Mouse (Mus musculus) stomach, postnatal 0 days (tissue): ENCODE results near the gene Hist2h3c1. TPM values are rescaled to one million over a fixed set of nuclear protein-coding genes. Genes with fewer than 3 reads are reported as not detected.

Experiments
- ATAC-seq: fragments of 200-750 bp; cut with Nextera tagmentation; 2 replicates; pipeline ENCODE4 v1.8.0; 2017; ENCODE audit not compliant: low FRiP score, low TSS enrichment
- DNase-seq: peaks from one replicate; pipeline ENCODE4 v3.0.0-alpha.2; 2016; ENCODE audit warnings: low spot score
- H3K27ac ChIP-seq: fragments of 300-500 bp; sonication (generic); replicated peaks from 2 replicates; pipeline ENCODE4 v1.5.1; 2014; ENCODE audit warnings: mild to moderate bottlenecking, control low read depth
- H3K27me3 ChIP-seq: fragments of 300-500 bp; sonication (generic); 2 replicates; pipeline ENCODE4 v1.6.1; 2014; ENCODE audit warnings: low read length; ENCODE audit not compliant: control insufficient read depth, insufficient read depth
- H3K36me3 ChIP-seq: fragments of 300-500 bp; sonication (generic); 2 replicates; pipeline ENCODE4 v1.6.1; 2014; ENCODE audit warnings: low read length, mixed read lengths; ENCODE audit not compliant: control insufficient read depth, insufficient read depth
- H3K4me1 ChIP-seq: fragments of 300-500 bp; sonication (generic); replicated peaks from 2 replicates; pipeline ENCODE4 v1.6.1; 2014; ENCODE audit warnings: antibody characterized with exemption; ENCODE audit not compliant: control insufficient read depth, insufficient read depth
- H3K4me2 ChIP-seq: fragments of 300-500 bp; sonication (generic); replicated peaks from 2 replicates; pipeline ENCODE4 v1.6.1; 2014; ENCODE audit warnings: low read depth, mild to moderate bottlenecking, control low read depth, moderate library complexity
- H3K4me3 ChIP-seq: fragments of 300-500 bp; sonication (generic); 2 replicates; pipeline ENCODE4 v1.5.1; 2014; ENCODE audit warnings: low read depth, low read length, control low read depth
- H3K9ac ChIP-seq: fragments of 300-500 bp; sonication (generic); 2 replicates; pipeline ENCODE4 v1.6.1; 2014; ENCODE audit warnings: mild to moderate bottlenecking, low read length, control low read depth, mixed read lengths
- H3K9me3 ChIP-seq: fragments of 300-500 bp; sonication (generic); 2 replicates; pipeline ENCODE4 v1.6.1; 2016; ENCODE audit warnings: low read length; ENCODE audit not compliant: control insufficient read depth
- CTCF ChIP-seq: IDR thresholded peaks from 2 replicates; pipeline ENCODE4 v1.5.1; 2016; ENCODE audit warnings: antibody characterized with exemption, low read depth, mild to moderate bottlenecking, moderate library complexity
- EP300 ChIP-seq: optimal IDR thresholded peaks from 2 replicates; pipeline ENCODE3; 2016; ENCODE audit warnings: antibody characterized with exemption
- WGBS: fragments of 180-500 bp; shearing (Covaris S2); extraction: QIAGEN DNeasy Blood & Tissue Kit; methylation state at CpG from one replicate; pipeline ENCODE4 v1.1.7; 2014; 5-methylcytosine and 5-hydroxymethylcytosine counted together
- polyA plus RNA-seq: library from polyadenylated mRNA; unstranded; fragments of >200 nt; fragmentation: Nextera tagmentation; extraction: Ambion mirVana; gene quantifications from 2 replicates; pipeline ENCODE4 v1.2.1, GENCODE M21; 2015

The Hist2h3c1 gene
- polyA plus RNA-seq, 1 experiment from 2014 or later, result 1.2 TPM

- no peak for DNase-seq
- TF ChIP-seq EP300, result no peak
- no peak for TF ChIP-seq CTCF
- Histone ChIP-seq H3K27ac (no peak overlapping the region), H3K9ac (no peak overlapping the region), H3K4me1 (no peaks in the 10 kb centered on the region), H3K4me3 (no peak overlapping the region), H3K9me3 (no peaks in the 10 kb centered on the region), H3K27me3 (no peaks in the 10 kb centered on the region), H3K4me2 (no peak overlapping the region), H3K36me3 (no peaks in the 10 kb centered on the region)
- WGBS, result 74% methylated on average over 4 of the region's 4 CpGs
- ATAC-seq, result no peak
Measured at GRCm38 (mm10) chr3:96230910-96231757, 15.4 kb upstream of the Hist2h3c1 start.

GRCm38 (mm10) chr3:96231758-96232120 is 14.7 kb upstream of the Hist2h3c1 start:
- H3K4me2 ChIP-seq, result no peak overlapping the region
- no peak for ATAC-seq
- 54% methylated on average over 2 of the region's 2 CpGs for WGBS
- no peaks in the 10 kb centered on the region for H3K9me3 ChIP-seq
- no peaks in the 10 kb centered on the region for H3K36me3 ChIP-seq
- TF ChIP-seq EP300 (no peak), CTCF (no peak)
- no peaks in the 10 kb centered on the region for H3K4me1 ChIP-seq
- H3K27ac ChIP-seq, result no peak overlapping the region
- H3K4me3 ChIP-seq, result no peak overlapping the region
- no peaks in the 10 kb centered on the region for H3K27me3 ChIP-seq
- DNase-seq, result no peak
- no peak overlapping the region for H3K9ac ChIP-seq

- Histone ChIP-seq H3K27me3 (no peaks in the 10 kb centered on the region), H3K27ac (no peak overlapping the region), H3K4me3 (no peak overlapping the region), H3K9ac (no peak overlapping the region), H3K9me3 (no peaks in the 10 kb centered on the region), H3K4me2 (no peak overlapping the region), H3K36me3 (no peaks in the 10 kb centered on the region), H3K4me1 (no peaks in the 10 kb centered on the region)
- TF ChIP-seq EP300, result no peak
- peak; percentile 13; the same call in 1 of the 2 replicates for TF ChIP-seq CTCF
- ATAC-seq, result no peak
- 89% methylated on average over 2 of the region's 2 CpGs for WGBS
- no peak for DNase-seq
Measured at GRCm38 (mm10) chr3:96234914-96235313, 11.6 kb upstream of the Hist2h3c1 start.

- H3K27me3 ChIP-seq, result no peaks in the 10 kb centered on the region
- H3K4me3 ChIP-seq, result no peak overlapping the region
- no peak overlapping the region for H3K27ac ChIP-seq
- no peaks in the 10 kb centered on the region for H3K36me3 ChIP-seq
- no peak for TF ChIP-seq EP300
- no peak for TF ChIP-seq CTCF
- no peak for ATAC-seq
- H3K4me1 ChIP-seq, result no peaks in the 10 kb centered on the region
- no peak overlapping the region for H3K4me2 ChIP-seq
- H3K9me3 ChIP-seq, result no peaks in the 10 kb centered on the region
- WGBS, result 55% methylated on average over 3 of the region's 3 CpGs
- no peak overlapping the region for H3K9ac ChIP-seq
- DNase-seq, result no peak
Measured at GRCm38 (mm10) chr3:96235836-96236235, 10.6 kb upstream of the Hist2h3c1 start.

- Histone ChIP-seq H3K4me3 (peak overlapping the region; percentile 30; the same call in 1 of the 2 replicates), H3K4me1 (no peaks in the 10 kb centered on the region), H3K9me3 (no peaks in the 10 kb centered on the region), H3K9ac (no peak overlapping the region), H3K27me3 (no peaks in the 10 kb centered on the region), H3K27ac (no peak overlapping the region), H3K4me2 (peak overlapping the region; percentile 40), H3K36me3 (no peaks in the 10 kb centered on the region)
- DNase-seq, result no peak
- no peak for ATAC-seq
- 72% methylated on average over 4 of the region's 4 CpGs for WGBS
- TF ChIP-seq CTCF, result no peak
- no peak for TF ChIP-seq EP300
Measured at GRCm38 (mm10) chr3:96236834-96237334, 9.6 kb upstream of the Hist2h3c1 start.

GRCm38 (mm10) chr3:96237335-96237903 is 9.1 kb upstream of the Hist2h3c1 start:
- Histone ChIP-seq H3K9ac (peak overlapping the region; percentile 2; the same call in 1 of the 2 replicates), H3K27me3 (no peaks in the 10 kb centered on the region), H3K4me2 (peak overlapping the region; percentile 40), H3K36me3 (no peaks in the 10 kb centered on the region), H3K9me3 (no peaks in the 10 kb centered on the region), H3K4me1 (no peaks in the 10 kb centered on the region), H3K4me3 (peak overlapping the region; percentile 30), H3K27ac (0 out of 2 replicates have a peak overlapping the region, but pooled peaks have one; percentile 8)
- ATAC-seq (no peak), DNase-seq (no peak)
- 21% methylated on average over 7 of the region's 7 CpGs for WGBS
- no peak for TF ChIP-seq EP300
- TF ChIP-seq CTCF, result no peak
